Mouse (Mus musculus) brain, embryonic 14.5 days (tissue): ENCODE results near the gene Zfp947.
"Not testable (repeated sequence)": the region's sequence is repeated elsewhere in the genome, so short reads cannot be mapped to it uniquely, and the experiment has no call there.

Experiments used
- CTCF ChIP-seq: fragments of 200-500 bp; IDR thresholded peaks from 2 replicates; pipeline ENCODE4 v1.5.1; 2012; ENCODE audit warnings: inconsistent platforms, mild to moderate bottlenecking, moderate library complexity, borderline replicate concordance; ENCODE audit not compliant: insufficient read depth, insufficient read length; ENCODE audit errors: extremely low read depth
- POLR2A ChIP-seq: fragments of 200-500 bp; IDR thresholded peaks from 2 replicates; pipeline ENCODE4 v1.6.1; 2012; ENCODE audit warnings: mild to moderate bottlenecking, inconsistent platforms, borderline replicate concordance; ENCODE audit not compliant: poor library complexity, insufficient read depth, insufficient read length, severe bottlenecking; ENCODE audit errors: extremely low read depth

DNA sequence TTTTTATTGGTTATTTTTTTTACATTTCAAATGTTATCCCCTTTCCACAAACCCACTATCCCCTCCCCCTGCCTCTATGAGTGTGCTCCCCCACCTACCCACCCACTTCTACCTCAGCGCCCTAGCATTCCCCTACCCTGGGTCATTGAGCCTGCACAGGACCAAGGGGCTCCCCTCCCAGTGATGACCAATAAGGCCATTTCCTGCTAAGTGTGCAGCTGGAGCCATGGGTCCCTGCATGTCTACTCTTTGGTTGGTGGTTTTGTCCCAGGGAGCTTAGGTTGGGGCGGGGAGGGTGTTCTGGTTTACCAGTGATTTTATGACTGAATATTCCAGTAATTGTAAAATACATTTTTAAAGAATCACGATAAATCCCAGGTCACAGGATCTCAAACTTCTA is 686 bp downstream of the Zfp947 start:
- TF ChIP-seq POLR2A, CTCF: not testable (repeated sequence)
